Mouse (Mus musculus): ENCODE data around the gene Tcf20. TPM values are rescaled to one million over a fixed set of nuclear protein-coding genes. Genes with fewer than 3 reads are reported as not detected.

Gene Tcf20
- polyA plus RNA-seq, 1 experiment from 2014 or later = 13.9 TPM

GRCm38 (mm10) chr15:82938155-82938569 lies 49.5 kb downstream of the Tcf20 start:
- Histone ChIP-seq H3K36me3 (peaks cover 7% of the 10 kb centered on the region; the same call in 1 of the 2 replicates), H3K4me1 (peaks cover 78% of the 10 kb centered on the region), H3K4me2 (replicated peaks) (peak overlapping the region; percentile 18), H3K27ac (peak overlapping the region; percentile 91), H3K9me3 (no peaks in the 10 kb centered on the region), H3K9ac (0 out of 2 replicates have a peak overlapping the region, but pooled peaks have one; percentile 0), H3K27me3 (no peaks in the 10 kb centered on the region), H3K4me3 (peak overlapping the region; percentile 9)
- ATAC-seq (ENCODE audit: insufficient number of reproducible peaks, insufficient read depth, low FRiP score, low TSS enrichment) = peak; percentile 63
- WGBS = 32% methylated on average over 17 of the region's 17 CpGs

GRCm38 (mm10) chr15:82937428-82937992 lies 50.2 kb downstream of the Tcf20 start:
- Histone ChIP-seq H3K27me3 (no peaks in the 10 kb centered on the region), H3K4me1 (peaks cover 82% of the 10 kb centered on the region), H3K9me3 (no peaks in the 10 kb centered on the region), H3K4me3 (peak overlapping the region; percentile 9), H3K36me3 (peaks cover 7% of the 10 kb centered on the region; the same call in 1 of the 2 replicates), H3K4me2 (replicated peaks) (peak overlapping the region; percentile 18), H3K9ac (no peak overlapping the region), H3K27ac (peak overlapping the region; percentile 91)
- ATAC-seq (ENCODE audit: insufficient number of reproducible peaks, insufficient read depth, low FRiP score, low TSS enrichment) = peak; percentile 75
- 39% methylated on average over 5 of the region's 5 CpGs for WGBS

- Histone ChIP-seq H3K4me1 (peaks cover 68% of the 10 kb centered on the region), H3K4me2 (replicated peaks) (no peak overlapping the region), H3K36me3 (peaks cover 7% of the 10 kb centered on the region; the same call in 1 of the 2 replicates), H3K9ac (no peak overlapping the region), H3K27ac (no peak overlapping the region), H3K9me3 (no peaks in the 10 kb centered on the region), H3K27me3 (no peaks in the 10 kb centered on the region), H3K4me3 (no peak overlapping the region)
- 70% methylated on average over 10 of the region's 10 CpGs for whole genome bisulfite sequencing
- ATAC-seq (ENCODE audit: insufficient number of reproducible peaks, insufficient read depth, low FRiP score, low TSS enrichment) = no peak
These were observed 52.7 kb downstream of the Tcf20 start for GRCm38 (mm10) chr15:82934971-82935370.

GRCm38 (mm10) chr15:82932936-82933650 lies 54.6 kb downstream of the Tcf20 start:
- Histone ChIP-seq H3K9ac (no peak overlapping the region), H3K36me3 (no peaks in the 10 kb centered on the region), H3K27me3 (no peaks in the 10 kb centered on the region), H3K27ac (peak overlapping the region; percentile 76), H3K4me3 (no peak overlapping the region), H3K4me2 (replicated peaks) (no peak overlapping the region), H3K9me3 (no peaks in the 10 kb centered on the region), H3K4me1 (peaks cover 78% of the 10 kb centered on the region)
- no peak for ATAC-seq (ENCODE audit: insufficient number of reproducible peaks, insufficient read depth, low FRiP score, low TSS enrichment)
- WGBS = 39% methylated on average over 4 of the region's 4 CpGs

GRCm38 (mm10) chr15:82931436-82931835 lies 56.2 kb downstream of the Tcf20 start:
- Histone ChIP-seq H3K4me3 (no peak overlapping the region), H3K27ac (no peak overlapping the region), H3K9ac (no peak overlapping the region), H3K9me3 (no peaks in the 10 kb centered on the region), H3K27me3 (no peaks in the 10 kb centered on the region), H3K4me1 (peaks cover 78% of the 10 kb centered on the region), H3K36me3 (no peaks in the 10 kb centered on the region), H3K4me2 (replicated peaks) (no peak overlapping the region)
- ATAC-seq (ENCODE audit: insufficient number of reproducible peaks, insufficient read depth, low FRiP score, low TSS enrichment) = no peak
- WGBS = 85% methylated on average over 5 of the region's 5 CpGs

GRCm38 (mm10) chr15:82929595-82929994 lies 58.1 kb downstream of the Tcf20 start:
- Histone ChIP-seq H3K4me2 (replicated peaks) (no peak overlapping the region), H3K9me3 (no peaks in the 10 kb centered on the region), H3K4me1 (peaks cover 79% of the 10 kb centered on the region), H3K27ac (peak overlapping the region; percentile 23; the same call in 1 of the 2 replicates), H3K4me3 (no peak overlapping the region), H3K9ac (0 out of 2 replicates have a peak overlapping the region, but pooled peaks have one; percentile 7), H3K36me3 (no peaks in the 10 kb centered on the region), H3K27me3 (no peaks in the 10 kb centered on the region)
- ATAC-seq (ENCODE audit: insufficient number of reproducible peaks, insufficient read depth, low FRiP score, low TSS enrichment) = 0 out of 2 replicates have a peak, but pooled peaks have one; percentile 11
- WGBS = 31% methylated on average over 9 of the region's 9 CpGs

- 50% methylated on average over 8 of the region's 8 CpGs for whole genome bisulfite sequencing
- H3K4me3 ChIP-seq = no peak overlapping the region
- ATAC-seq (ENCODE audit: insufficient number of reproducible peaks, insufficient read depth, low FRiP score, low TSS enrichment) = no peak
- H3K9ac ChIP-seq = no peak overlapping the region
- H3K27me3 ChIP-seq = no peaks in the 10 kb centered on the region
- peaks cover 83% of the 10 kb centered on the region for H3K4me1 ChIP-seq
- H3K36me3 ChIP-seq = no peaks in the 10 kb centered on the region
- no peaks in the 10 kb centered on the region for H3K9me3 ChIP-seq
- 0 out of 2 replicates have a peak overlapping the region, but pooled peaks have one; percentile 54 for H3K27ac ChIP-seq
- no peak overlapping the region for H3K4me2 ChIP-seq (replicated peaks)
These were observed 58.8 kb downstream of the Tcf20 start for GRCm38 (mm10) chr15:82928844-82929243.

- no peaks in the 10 kb centered on the region for H3K9me3 ChIP-seq
- WGBS = 9% methylated on average over 6 of the region's 6 CpGs
- 0 out of 2 replicates have a peak overlapping the region, but pooled peaks have one; percentile 54 for H3K27ac ChIP-seq
- H3K4me3 ChIP-seq = no peak overlapping the region
- H3K9ac ChIP-seq = no peak overlapping the region
- no peak overlapping the region for H3K4me2 ChIP-seq (replicated peaks)
- no peaks in the 10 kb centered on the region for H3K36me3 ChIP-seq
- peaks cover 82% of the 10 kb centered on the region for H3K4me1 ChIP-seq
- no peaks in the 10 kb centered on the region for H3K27me3 ChIP-seq
- ATAC-seq (ENCODE audit: insufficient number of reproducible peaks, insufficient read depth, low FRiP score, low TSS enrichment) = no peak
These were observed 59.6 kb downstream of the Tcf20 start for GRCm38 (mm10) chr15:82928023-82928422.

- no peaks in the 10 kb centered on the region for H3K9me3 ChIP-seq
- H3K4me2 ChIP-seq (replicated peaks) = no peak overlapping the region
- ATAC-seq (ENCODE audit: insufficient number of reproducible peaks, insufficient read depth, low FRiP score, low TSS enrichment) = no peak
- no peaks in the 10 kb centered on the region for H3K36me3 ChIP-seq
- no peak overlapping the region for H3K27ac ChIP-seq
- H3K4me3 ChIP-seq = no peak overlapping the region
- H3K27me3 ChIP-seq = no peaks in the 10 kb centered on the region
- peaks cover 82% of the 10 kb centered on the region for H3K4me1 ChIP-seq
- H3K9ac ChIP-seq = no peak overlapping the region; the same call in 1 of the 2 replicates
- WGBS = 81% methylated on average over 5 of the region's 5 CpGs
These were observed 60.6 kb downstream of the Tcf20 start for GRCm38 (mm10) chr15:82927057-82927456.

- Histone ChIP-seq H3K4me3 (no peak overlapping the region), H3K4me1 (peaks cover 90% of the 10 kb centered on the region), H3K36me3 (no peaks in the 10 kb centered on the region), H3K4me2 (replicated peaks) (peak overlapping the region; percentile 28), H3K27me3 (no peaks in the 10 kb centered on the region), H3K27ac (peak overlapping the region; percentile 92), H3K9ac (no peak overlapping the region), H3K9me3 (no peaks in the 10 kb centered on the region)
- no peak for ATAC-seq (ENCODE audit: insufficient number of reproducible peaks, insufficient read depth, low FRiP score, low TSS enrichment)
- under 1% methylated on average over 9 of the region's 11 CpGs for WGBS
These were observed 62.8 kb downstream of the Tcf20 start for GRCm38 (mm10) chr15:82924679-82925425.

GRCm38 (mm10) chr15:82923531-82923930 lies 64.1 kb downstream of the Tcf20 start:
- Histone ChIP-seq H3K36me3 (no peaks in the 10 kb centered on the region), H3K9me3 (no peaks in the 10 kb centered on the region), H3K4me1 (peaks cover 78% of the 10 kb centered on the region), H3K9ac (no peak overlapping the region), H3K4me2 (replicated peaks) (no peak overlapping the region), H3K27me3 (0 out of 2 replicates have a peak, but pooled peaks cover 5% of the 10 kb centered on the region), H3K27ac (peak overlapping the region; percentile 92), H3K4me3 (no peak overlapping the region)
- no peak for ATAC-seq (ENCODE audit: insufficient number of reproducible peaks, insufficient read depth, low FRiP score, low TSS enrichment)
- WGBS = 71% methylated on average over 5 of the region's 5 CpGs
